ENCODE assay signal across 9 mouse cellular contexts in the genomic region with DNA sequence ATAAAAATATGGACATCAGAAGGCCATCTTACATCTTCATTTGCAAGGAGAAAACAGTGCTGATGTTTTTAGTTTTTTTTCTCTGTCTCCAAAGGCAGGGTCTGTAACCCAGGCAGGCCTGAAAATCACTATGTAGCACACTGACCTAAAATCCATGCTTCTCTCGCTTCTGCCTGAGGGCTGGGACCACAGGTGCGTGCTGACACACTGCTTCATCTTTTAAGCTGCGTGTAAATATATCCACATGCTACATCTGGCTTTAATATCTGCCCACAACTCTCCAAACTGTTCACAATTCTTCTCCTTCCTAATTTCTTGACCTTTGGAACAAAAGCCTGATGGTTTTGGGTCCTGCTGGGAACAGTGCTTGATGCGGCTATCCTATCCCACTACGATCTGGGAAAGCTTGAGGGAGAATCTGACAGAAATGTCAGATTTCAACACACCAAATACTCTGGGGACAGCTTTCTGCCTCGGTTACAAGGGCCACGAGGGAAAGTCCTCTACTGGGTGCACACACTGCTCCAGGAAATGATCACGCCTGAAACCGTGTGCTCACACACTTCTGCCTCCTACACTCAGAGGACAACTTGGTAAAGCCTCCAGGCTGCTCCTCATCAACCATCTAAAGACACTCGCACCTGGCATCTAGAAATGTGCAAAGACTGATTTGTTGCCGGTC. TPM values are rescaled to one million over a fixed set of nuclear protein-coding genes. Genes with fewer than 3 reads are reported as not detected.
A peak's percentile ranks its signal among the peaks of the same experiment; 100 is the strongest.
DNase-seq lines count a peak whose midpoint lies in the region; ATAC-seq and TF ChIP-seq lines count a peak whose summit lies in the region.
"Had no signal": no experiment of that assay in that cellular context is flagged by ENCODE, and none has a peak within 500 bp of the region (broad histone marks: within the 10 kb centered on the region; RNA-seq: fewer than 3 reads in every experiment).

No protein-coding gene starts in this region.

- no peak for TF ChIP-seq EP300 in liver, postnatal 0 days (IDR thresholded peaks at IDR 0.05; ENCODE audit: low read depth)

- no peaks in the 10 kb centered on the region for H3K9me3 ChIP-seq in limb, embryonic 12.5 days
- H3K9me3 ChIP-seq in limb, embryonic 10.5 days (replicated peaks), result no peaks in the 10 kb centered on the region
- no peaks in the 10 kb centered on the region for H3K9me3 ChIP-seq in embryonic facial prominence, embryonic 14.5 days (ENCODE audit: control insufficient read depth, low read length)
- H3K9me3 ChIP-seq in liver, postnatal 0 days (ENCODE audit: low read length), result no peaks in the 10 kb centered on the region

- no peak for DNase-seq in cerebellum, adult 2 months
- DNase-seq in cerebellum, postnatal 4 days (ENCODE audit: low spot score in 2 of 2), result no peak
- no peak for DNase-seq in limb, embryonic 10.5 days (ENCODE audit: low spot score)
- DNase-seq in embryonic facial prominence, embryonic 14.5 days (ENCODE audit: low spot score), result peak; percentile 44
- no peak for DNase-seq in liver, postnatal 0 days
- no peak for DNase-seq in right cerebral cortex, postnatal 36 days (ENCODE audit: low spot score in 2 of 2)
- DNase-seq in natural killer cell, adult 2 months (ENCODE audit: low spot score in 2 of 2), result no peak
- DNase-seq: lung, postnatal 14 days had no signal

- H3K9ac ChIP-seq in limb, embryonic 12.5 days (replicated peaks), result no peak overlapping the region
- H3K9ac ChIP-seq in embryonic facial prominence, embryonic 14.5 days (ENCODE audit: low read depth, low read length), result peak overlapping the region; percentile 19; the same call in 1 of the 2 replicates
- peak overlapping the region; percentile 89 for H3K9ac ChIP-seq in liver, postnatal 0 days (replicated peaks)

- H3K27me3 ChIP-seq in cerebellum, adult 2 months (ENCODE audit: control insufficient read depth, insufficient read depth, low read length), result no peaks in the 10 kb centered on the region
- H3K27me3 ChIP-seq in limb, embryonic 12.5 days, result no peaks in the 10 kb centered on the region
- H3K27me3 ChIP-seq in limb, embryonic 10.5 days (ENCODE audit: low read depth, poor library complexity, severe bottlenecking), result no peaks in the 10 kb centered on the region
- H3K27me3 ChIP-seq in embryonic facial prominence, embryonic 14.5 days (replicated peaks; ENCODE audit: control insufficient read depth, insufficient read depth, low read length), result no peaks in the 10 kb centered on the region
- H3K27me3 ChIP-seq in liver, postnatal 0 days (ENCODE audit: insufficient read depth, low read length), result no peaks in the 10 kb centered on the region

- peaks cover 12% of the 10 kb centered on the region; the same call in 1 of the 2 replicates for H3K4me1 ChIP-seq in cerebellum, adult 2 months (ENCODE audit: control insufficient read depth, insufficient read depth, low read length)
- H3K4me1 ChIP-seq in limb, embryonic 12.5 days (replicated peaks), result peaks cover 26% of the 10 kb centered on the region
- H3K4me1 ChIP-seq in limb, embryonic 10.5 days, result peaks cover 35% of the 10 kb centered on the region
- peaks cover 22% of the 10 kb centered on the region for H3K4me1 ChIP-seq in embryonic facial prominence, embryonic 14.5 days (ENCODE audit: control insufficient read depth, insufficient read depth, low read length)
- H3K4me1 ChIP-seq in liver, postnatal 0 days (ENCODE audit: insufficient read depth), result peaks cover 43% of the 10 kb centered on the region

- peak overlapping the region; percentile 83 for H3K4me2 ChIP-seq in limb, embryonic 12.5 days
- peak overlapping the region; percentile 76 for H3K4me2 ChIP-seq in embryonic facial prominence, embryonic 14.5 days (ENCODE audit: low read depth, low read length)
- peak overlapping the region; percentile 89 for H3K4me2 ChIP-seq in liver, postnatal 0 days (ENCODE audit: low read depth, low read length)

- no peak overlapping the region for H3K27ac ChIP-seq in cerebellum, adult 2 months (ENCODE audit: insufficient read depth, low read length)
- peak overlapping the region; percentile 76 for H3K27ac ChIP-seq in limb, embryonic 12.5 days
- no peak overlapping the region for H3K27ac ChIP-seq in limb, embryonic 10.5 days
- H3K27ac ChIP-seq in embryonic facial prominence, embryonic 14.5 days (replicated peaks; ENCODE audit: low read depth, low read length), result peak overlapping the region; percentile 44; the same call in 1 of the 2 replicates
- peak overlapping the region; percentile 95 for H3K27ac ChIP-seq in liver, postnatal 0 days (ENCODE audit: low read depth)

- no peak for TF ChIP-seq CTCF in cerebellum, adult 2 months (IDR thresholded peaks at IDR 0.05; ENCODE audit: borderline replicate concordance, insufficient read depth, low read depth, low read length)
- no peak for TF ChIP-seq CTCF in liver, postnatal 0 days (IDR thresholded peaks at IDR 0.05; ENCODE audit: low read depth)

- H3K4me3 ChIP-seq in cerebellum, adult 2 months (replicated peaks; ENCODE audit: insufficient read depth, low read depth, low read length), result peak overlapping the region; percentile 25
- 0 out of 2 replicates have a peak overlapping the region, but pooled peaks have one; percentile 4 for H3K4me3 ChIP-seq in limb, embryonic 12.5 days (replicated peaks)
- no peak overlapping the region for H3K4me3 ChIP-seq in limb, embryonic 10.5 days
- H3K4me3 ChIP-seq in embryonic facial prominence, embryonic 14.5 days (ENCODE audit: low read depth, low read length), result peak overlapping the region; percentile 18; the same call in 1 of the 2 replicates
- peak overlapping the region; percentile 83 for H3K4me3 ChIP-seq in liver, postnatal 0 days (ENCODE audit: low read depth, low read length)

- peaks cover 32% of the 10 kb centered on the region for H3K36me3 ChIP-seq in limb, embryonic 12.5 days
- peaks cover 32% of the 10 kb centered on the region for H3K36me3 ChIP-seq in limb, embryonic 10.5 days
- peaks cover 9% of the 10 kb centered on the region; the same call in 1 of the 2 replicates for H3K36me3 ChIP-seq in embryonic facial prominence, embryonic 14.5 days (ENCODE audit: control insufficient read depth, insufficient read depth, low read length)
- peaks cover 35% of the 10 kb centered on the region for H3K36me3 ChIP-seq in liver, postnatal 0 days (replicated peaks; ENCODE audit: insufficient read depth, low read length)

- TF ChIP-seq POLR2A in cerebellum, adult 2 months (IDR thresholded peaks at IDR 0.05; ENCODE audit: borderline replicate concordance, insufficient read depth, low read length), result no peak

- WGBS in cerebellum, adult 2 months, result 64% methylated on average over 11 of the region's 11 CpGs
- 46% methylated on average over 11 of the region's 11 CpGs for WGBS in limb, embryonic 12.5 days
- WGBS in limb, embryonic 10.5 days, result 67% methylated on average over 11 of the region's 11 CpGs
- WGBS in embryonic facial prominence, embryonic 14.5 days, result 30% methylated on average over 11 of the region's 11 CpGs
- 57% methylated on average over 11 of the region's 11 CpGs for WGBS in liver, postnatal 0 days (ENCODE audit: insufficient replicate concordance)

- ATAC-seq in limb, embryonic 12.5 days (ENCODE audit: insufficient number of reproducible peaks, insufficient read depth, low FRiP score, low TSS enrichment, low read depth), result no peak
- ATAC-seq in embryonic facial prominence, embryonic 14.5 days (ENCODE audit: low read depth), result peak; percentile 23; the same call in 1 of the 2 replicates
- ATAC-seq in liver, postnatal 0 days, result no peak

RNA-seq across cellular contexts. Expression of a gene that starts 1.7 kb away (rescaled TPM):
- 20.6 and 23.1 TPM in 2 replicates for polyA plus RNA-seq in cerebellum, adult 2 months (2012; rRNA removed)
- 23.1 and 26.1 TPM in 2 replicates for polyA plus RNA-seq in limb, embryonic 12.5 days (2016; fragmentation: Nextera tagmentation; extraction: Ambion mirVana)
- 29.6 and 32.2 TPM in 2 replicates for polyA plus RNA-seq in limb, embryonic 10.5 days (2016; fragmentation: Nextera tagmentation; extraction: Ambion mirVana)
- polyA plus RNA-seq in embryonic facial prominence, embryonic 14.5 days (2014; fragmentation: Nextera tagmentation; extraction: Ambion mirVana), result 14.7 TPM in 2 replicates
- 51.2 and 53.3 TPM in 2 replicates for polyA plus RNA-seq in liver, postnatal 0 days (2015; fragmentation: Nextera tagmentation; extraction: Ambion mirVana)

RNA-seq across cellular contexts. Expression of a gene that starts 2.1 kb away (rescaled TPM):
- 145 and 146 TPM in 2 replicates for polyA plus RNA-seq in cerebellum, adult 2 months (2012; rRNA removed)
- 66.5 and 71.0 TPM in 2 replicates for polyA plus RNA-seq in limb, embryonic 12.5 days (2016; fragmentation: Nextera tagmentation; extraction: Ambion mirVana)
- polyA plus RNA-seq in limb, embryonic 10.5 days (2016; fragmentation: Nextera tagmentation; extraction: Ambion mirVana), result 54.7 and 61.1 TPM in 2 replicates
- 85.4 and 86.4 TPM in 2 replicates for polyA plus RNA-seq in embryonic facial prominence, embryonic 14.5 days (2014; fragmentation: Nextera tagmentation; extraction: Ambion mirVana)
- polyA plus RNA-seq in liver, postnatal 0 days (2015; fragmentation: Nextera tagmentation; extraction: Ambion mirVana), result 100 and 125 TPM in 2 replicates

Comparison
In these comparisons a context has a peak if more than half of its experiments do, and no peak if none do; other contexts are left out.
1. H3K27ac ChIP-seq: peak in limb, embryonic 12.5 days (single experiment), embryonic facial prominence, embryonic 14.5 days (single experiment) and liver, postnatal 0 days (single experiment); none in cerebellum, adult 2 months (single experiment) and limb, embryonic 10.5 days (single experiment).
2. Peak in every context shown above with its lines, with median percentiles within 50 percentile points of each other: H3K4me2 ChIP-seq.